In genomic region chr6:30369291-30369690, GRCm38 (mm10) we compare ENCODE assay signal across 18 mouse cellular contexts. TPM values are rescaled to one million over a fixed set of nuclear protein-coding genes. Genes with fewer than 3 reads are reported as not detected.
A peak's percentile ranks its signal among the peaks of the same experiment; 100 is the strongest.
DNase-seq lines count a peak whose midpoint lies in the region; ATAC-seq and TF ChIP-seq lines count a peak whose summit lies in the region.
"Had no signal": no experiment of that assay in that cellular context is flagged by ENCODE, and none has a peak within 500 bp of the region (broad histone marks: within the 10 kb centered on the region; RNA-seq: fewer than 3 reads in every experiment).

No protein-coding gene starts in this region.

- no peak overlapping the region for H3K9ac ChIP-seq in heart, embryonic 15.5 days
- no peak overlapping the region for H3K9ac ChIP-seq in liver, embryonic 14.5 days (replicated peaks)
- no peak overlapping the region for H3K9ac ChIP-seq in liver, embryonic 12.5 days
- no peak overlapping the region for H3K9ac ChIP-seq in MEL (ENCODE audit: control insufficient read depth, low read depth, low read length, poor library complexity, severe bottlenecking)
- H3K9ac ChIP-seq: embryonic facial prominence, embryonic 13.5 days; limb, embryonic 12.5 days had no signal

- DNase-seq in heart, postnatal 4 days: no peak
- DNase-seq in liver, embryonic 14.5 days (ENCODE audit: low read depth in 3 of 3, low spot score in 3 of 3): no peak
- DNase-seq in 416B (ENCODE audit: low read depth) (peak; percentile 20), MEL (ENCODE audit: low read depth, low spot score) (peak; percentile 22)
- DNase-seq in spleen, postnatal 4 days (ENCODE audit: low spot score in 2 of 2): no peak
- DNase-seq in left cerebral cortex, postnatal 36 days (ENCODE audit: low spot score in 2 of 2): no peak
- DNase-seq: adrenal gland, postnatal 25 days; cerebellum, adult 2 months; heart, postnatal 36 days; kidney, adult 8-10 months; right cerebral cortex, adult 18-20 months; thymus, adult 18-20 months had no signal

- ATAC-seq in heart, embryonic 15.5 days (replicated peaks; ENCODE audit: insufficient number of reproducible peaks, insufficient read depth, low FRiP score, low read depth): no peak
- ATAC-seq in liver, embryonic 14.5 days (ENCODE audit: insufficient read depth): no peak
- no peak for ATAC-seq in liver, embryonic 12.5 days

- peaks cover 6% of the 10 kb centered on the region for H3K4me1 ChIP-seq in heart, embryonic 15.5 days (replicated peaks)
- H3K4me1 ChIP-seq in liver, embryonic 14.5 days (replicated peaks; ENCODE audit: control insufficient read depth in 2 of 2, insufficient read depth in 2 of 2, low read length in 1 of 2): no peaks in the 10 kb centered on the region
- no peaks in the 10 kb centered on the region for H3K4me1 ChIP-seq in liver, embryonic 12.5 days
- H3K4me1 ChIP-seq in MEL (ENCODE audit: control insufficient read depth in 1 of 2, insufficient read depth in 2 of 2, low read length in 2 of 2): no peaks in the 10 kb centered on the region
- H3K4me1 ChIP-seq: embryonic facial prominence, embryonic 13.5 days; limb, embryonic 12.5 days had no signal

- H3K4me3 ChIP-seq in heart, embryonic 15.5 days: no peak overlapping the region
- no peak overlapping the region for H3K4me3 ChIP-seq in liver, embryonic 14.5 days (ENCODE audit: insufficient read depth in 1 of 2, low read depth in 2 of 2, low read length in 2 of 2)
- H3K4me3 ChIP-seq in liver, embryonic 12.5 days: no peak overlapping the region
- no peak overlapping the region for H3K4me3 ChIP-seq in MEL (ENCODE audit: control insufficient read depth in 1 of 2, insufficient read depth in 1 of 2, low read depth in 2 of 2, low read length in 2 of 2)
- H3K4me3 ChIP-seq: embryonic facial prominence, embryonic 13.5 days; limb, embryonic 12.5 days had no signal

- TF ChIP-seq EP300 in liver, embryonic 14.5 days (IDR thresholded peaks at IDR 0.05; ENCODE audit: low read depth): no peak
- TF ChIP-seq EP300 in MEL (IDR thresholded peaks at IDR 0.05; ENCODE audit: low read depth in 1 of 2, low read length in 2 of 2): no peak

- WGBS in heart, embryonic 15.5 days: 58% methylated on average over 3 of the region's 3 CpGs
- WGBS in liver, embryonic 14.5 days (ENCODE audit: insufficient replicate concordance): 72% methylated on average over 3 of the region's 3 CpGs
- 84% methylated on average over 3 of the region's 3 CpGs for WGBS in liver, embryonic 12.5 days (ENCODE audit: insufficient replicate concordance)

- no peaks in the 10 kb centered on the region for H3K9me3 ChIP-seq in heart, embryonic 15.5 days (replicated peaks)
- no peaks in the 10 kb centered on the region for H3K9me3 ChIP-seq in liver, embryonic 14.5 days (ENCODE audit: control insufficient read depth, low read length)
- H3K9me3 ChIP-seq in liver, embryonic 12.5 days (replicated peaks): no peaks in the 10 kb centered on the region
- H3K9me3 ChIP-seq in MEL (replicated peaks; ENCODE audit: insufficient read depth, low read length): no peaks in the 10 kb centered on the region
- H3K9me3 ChIP-seq: embryonic facial prominence, embryonic 13.5 days; limb, embryonic 12.5 days had no signal

- H3K27ac ChIP-seq in heart, embryonic 15.5 days: peak overlapping the region; percentile 52; the same call in 1 of the 2 replicates
- H3K27ac ChIP-seq in liver, embryonic 14.5 days: no peak overlapping the region
- no peak overlapping the region for H3K27ac ChIP-seq in liver, embryonic 12.5 days
- H3K27ac ChIP-seq in MEL (ENCODE audit: control insufficient read depth, low read depth, low read length): no peak overlapping the region
- H3K27ac ChIP-seq: embryonic facial prominence, embryonic 13.5 days; limb, embryonic 12.5 days; macrophage had no signal

- no peak for TF ChIP-seq POLR2A in MEL (IDR thresholded peaks at IDR 0.05; ENCODE audit: control insufficient read depth in 1 of 2, insufficient read depth in 1 of 2, low read depth in 1 of 2, low read length in 2 of 2, poor library complexity in 1 of 2)

- H3K27me3 ChIP-seq in heart, embryonic 15.5 days: no peaks in the 10 kb centered on the region
- no peaks in the 10 kb centered on the region for H3K27me3 ChIP-seq in liver, embryonic 14.5 days (ENCODE audit: control insufficient read depth, insufficient read depth, low read length)
- H3K27me3 ChIP-seq in liver, embryonic 12.5 days (replicated peaks): no peaks in the 10 kb centered on the region
- H3K27me3 ChIP-seq in MEL (ENCODE audit: control insufficient read depth in 1 of 2, insufficient read depth in 2 of 2, low read length in 2 of 2): no peaks in the 10 kb centered on the region
- H3K27me3 ChIP-seq: embryonic facial prominence, embryonic 13.5 days; limb, embryonic 12.5 days had no signal

- H3K79me2 ChIP-seq in MEL (ENCODE audit: control insufficient read depth, insufficient read depth, low read length, poor library complexity): no peaks in the 10 kb centered on the region

- no peak overlapping the region for H3K4me2 ChIP-seq in heart, embryonic 15.5 days
- H3K4me2 ChIP-seq in liver, embryonic 14.5 days (ENCODE audit: low read depth): no peak overlapping the region
- H3K4me2 ChIP-seq in liver, embryonic 12.5 days: no peak overlapping the region
- H3K4me2 ChIP-seq: embryonic facial prominence, embryonic 13.5 days; limb, embryonic 12.5 days; midbrain, embryonic 11.5 days had no signal

- TF ChIP-seq RAD21 in MEL (IDR thresholded peaks at IDR 0.05; ENCODE audit: low read depth, low read length): peak; percentile 21

- peaks cover 77% of the 10 kb centered on the region for H3K36me3 ChIP-seq in heart, embryonic 15.5 days
- peaks cover 54% of the 10 kb centered on the region for H3K36me3 ChIP-seq in liver, embryonic 14.5 days (replicated peaks; ENCODE audit: control insufficient read depth, insufficient read depth, low read depth)
- peaks cover 98% of the 10 kb centered on the region for H3K36me3 ChIP-seq in liver, embryonic 12.5 days
- peaks cover 0 to 25% of the 10 kb centered on the region in 2 experiments; a peak in 2 of 4 replicates for H3K36me3 ChIP-seq in MEL (ENCODE audit: control insufficient read depth in 1 of 2, insufficient read depth in 2 of 2, low read length in 2 of 2)

- intact Hi-C loops in left cerebral cortex, postnatal 36 days (cut with DNase I): no loop called here

- peak; percentile 34; the same call in 1 of the 2 replicates for TF ChIP-seq CTCF in liver, embryonic 14.5 days (IDR thresholded peaks at IDR 0.05; ENCODE audit: low read depth)
- peak in 2 of 3 experiments; percentile 15 to 42; a peak in 3 of 6 replicates for TF ChIP-seq CTCF in MEL (IDR thresholded peaks at IDR 0.05 in 2 of 3, conservative IDR thresholded peaks at IDR 0.05 in 1 of 3; ENCODE audit: control insufficient read depth in 1 of 3, insufficient read depth in 1 of 3, low read depth in 2 of 3, low read length in 3 of 3, poor library complexity in 1 of 3, severe bottlenecking in 1 of 3)

TF ChIP-seq in MEL, 35 proteins besides CTCF, POLR2A, EP300 and RAD21:
- TF ChIP-seq SMC3 (IDR thresholded peaks at IDR 0.05; ENCODE audit: low read depth, low read length) (peak; percentile 36), USF1 (IDR thresholded peaks at IDR 0.05; ENCODE audit: low read depth, low read length) (no peak)

RNA-seq across cellular contexts. Expression of gene Zc3hc1, which starts 21.5 kb away (rescaled TPM):
- polyA plus RNA-seq in heart, embryonic 15.5 days (2015; fragmentation: Nextera tagmentation; extraction: Ambion mirVana): 36.1 and 42.4 TPM in 2 replicates
- 10 to 100 TPM; 22.9 to 24.5 TPM for total RNA-seq in heart, postnatal 4 days (2021)
- 11.9 and 13.7 TPM in 2 replicates for polyA plus RNA-seq in liver, embryonic 14.5 days (2012; rRNA removed)
- 23.4 and 24.1 TPM in 2 replicates for polyA plus RNA-seq in liver, embryonic 14.5 days (2014; fragmentation: Nextera tagmentation; extraction: Ambion mirVana)
- 40.8 and 41.9 TPM in 2 replicates for polyA plus RNA-seq in liver, embryonic 12.5 days (2016; fragmentation: Nextera tagmentation; extraction: Ambion mirVana)
- 54.7 and 59.8 TPM in 2 replicates for total RNA-seq in MEL (2012; rRNA removed)
- 10 to 100 TPM in 1 of 2 experiments, not detected in 1; 87.7 TPM for polyA plus RNA-seq in MEL (2012; ENCODE audit: insufficient read depth in 1 of 2, insufficient read length in 2 of 2, low read depth in 1 of 2, low replicate concordance in 2 of 2, missing spikeins in 1 of 2)
- total RNA-seq in left cerebral cortex, postnatal 36 days (2021): 10 to 100 TPM; 24.9 to 26.3 TPM

RNA-seq across cellular contexts. Expression of gene Klhdc10, which starts 32.4 kb away (rescaled TPM):
- 14.8 and 19.5 TPM in 2 replicates for polyA plus RNA-seq in heart, embryonic 15.5 days (2015; fragmentation: Nextera tagmentation; extraction: Ambion mirVana)
- 10 to 100 TPM; 74.4 to 75.9 TPM for total RNA-seq in heart, postnatal 4 days (2021)
- 8.0 and 12.8 TPM in 2 replicates for polyA plus RNA-seq in liver, embryonic 14.5 days (2012; rRNA removed)
- polyA plus RNA-seq in liver, embryonic 14.5 days (2014; fragmentation: Nextera tagmentation; extraction: Ambion mirVana): 8.9 and 9.4 TPM in 2 replicates
- 18.8 and 20.1 TPM in 2 replicates for polyA plus RNA-seq in liver, embryonic 12.5 days (2016; fragmentation: Nextera tagmentation; extraction: Ambion mirVana)
- total RNA-seq in MEL (2012; rRNA removed): 35.0 and 37.3 TPM in 2 replicates
- 10 to 100 TPM in 1 of 2 experiments, not detected in 1; 40.8 TPM for polyA plus RNA-seq in MEL (2012; ENCODE audit: insufficient read depth in 1 of 2, insufficient read length in 2 of 2, low read depth in 1 of 2, low replicate concordance in 2 of 2, missing spikeins in 1 of 2)
- total RNA-seq in left cerebral cortex, postnatal 36 days (2021): 10 to 100 TPM; 98.0 to 99.2 TPM

Comparison
In these comparisons a context has a peak if more than half of its experiments do, and no peak if none do; other contexts are left out.
1. DNase-seq: peak in 416B (single experiment) and MEL (single experiment); none in heart, postnatal 4 days (single experiment), liver, embryonic 14.5 days (0 of 3), spleen, postnatal 4 days (0 of 2) and left cerebral cortex, postnatal 36 days (0 of 2).